Mouse (Mus musculus): Measurements from ENCODE around the gene Kmt2b.

Gene Kmt2b

GRCm38 (mm10) chr7:30566033-30566432, 22.5 kb downstream of the Kmt2b start:
- no peak for DNase-seq (ENCODE audit: low spot score)

- DNase-seq (ENCODE audit: low spot score) = peak; percentile 15
Measured at GRCm38 (mm10) chr7:30564970-30565571, 23.5 kb downstream of the Kmt2b start, which contains the start of gene Igflr1. Igflr1 (plus strand) TSS chr7:30565427.

GRCm38 (mm10) chr7:30563906-30564280, 24.6 kb downstream of the Kmt2b start:
- DNase-seq (ENCODE audit: low spot score) = no peak

GRCm38 (mm10) chr7:30563117-30563905, 25.2 kb downstream of the Kmt2b start, which contains the start of the genes U2af1l4, Gm49396 and Psenen:
U2af1l4 (plus strand) TSS chr7:30563301.
Gm49396 (plus strand) TSS chr7:30563344.
Psenen (minus strand) TSS chr7:30563627.
- DNase-seq (ENCODE audit: low spot score) = peak; percentile 97

- DNase-seq (ENCODE audit: low spot score) = peak; percentile 66
Measured at GRCm38 (mm10) chr7:30562526-30563116, 25.9 kb downstream of the Kmt2b start.

GRCm38 (mm10) chr7:30560296-30560695, 28.2 kb downstream of the Kmt2b start:
- no peak for DNase-seq (ENCODE audit: low spot score)

- DNase-seq (ENCODE audit: low spot score) = peak; percentile 96
Measured at GRCm38 (mm10) chr7:30559443-30559954, 29.0 kb downstream of the Kmt2b start, which contains the start of gene Lin37. Lin37 (minus strand) TSS chr7:30559838.

GRCm38 (mm10) chr7:30558656-30559442, 29.7 kb downstream of the Kmt2b start:
- DNase-seq (ENCODE audit: low spot score) = no peak

GRCm38 (mm10) chr7:30557901-30558514, 30.5 kb downstream of the Kmt2b start:
- DNase-seq (ENCODE audit: low spot score) = no peak

- DNase-seq (ENCODE audit: low spot score) = no peak
Measured at GRCm38 (mm10) chr7:30556894-30557536, 31.5 kb downstream of the Kmt2b start.

- no peak for DNase-seq (ENCODE audit: low spot score)
Measured at GRCm38 (mm10) chr7:30553810-30554584, 34.5 kb downstream of the Kmt2b start.

GRCm38 (mm10) chr7:30553021-30553589, 35.4 kb downstream of the Kmt2b start:
- DNase-seq (ENCODE audit: low spot score) = no peak

GRCm38 (mm10) chr7:30552102-30553020, 36.2 kb downstream of the Kmt2b start, which contains the start of the genes Hspb6 and Proser3:
Hspb6 (plus strand) TSS chr7:30552178.
Proser3 (minus strand) TSS chr7:30552299.
- peak; percentile 96 for DNase-seq (ENCODE audit: low spot score)

GRCm38 (mm10) chr7:30551445-30552101, 37.0 kb downstream of the Kmt2b start:
- DNase-seq (ENCODE audit: low spot score) = no peak

GRCm38 (mm10) chr7:30550603-30551002, 37.9 kb downstream of the Kmt2b start:
- no peak for DNase-seq (ENCODE audit: low spot score)

GRCm38 (mm10) chr7:30549880-30550279, 38.6 kb downstream of the Kmt2b start:
- DNase-seq (ENCODE audit: low spot score) = no peak

GRCm38 (mm10) chr7:30544327-30544726, 44.2 kb downstream of the Kmt2b start:
- DNase-seq (ENCODE audit: low spot score) = no peak

GRCm38 (mm10) chr7:30540572-30540971, 48.0 kb downstream of the Kmt2b start:
- no peak for DNase-seq (ENCODE audit: low spot score)
